Mouse (Mus musculus): ENCODE results near the gene Aaed1.

The Aaed1 gene

DNA sequence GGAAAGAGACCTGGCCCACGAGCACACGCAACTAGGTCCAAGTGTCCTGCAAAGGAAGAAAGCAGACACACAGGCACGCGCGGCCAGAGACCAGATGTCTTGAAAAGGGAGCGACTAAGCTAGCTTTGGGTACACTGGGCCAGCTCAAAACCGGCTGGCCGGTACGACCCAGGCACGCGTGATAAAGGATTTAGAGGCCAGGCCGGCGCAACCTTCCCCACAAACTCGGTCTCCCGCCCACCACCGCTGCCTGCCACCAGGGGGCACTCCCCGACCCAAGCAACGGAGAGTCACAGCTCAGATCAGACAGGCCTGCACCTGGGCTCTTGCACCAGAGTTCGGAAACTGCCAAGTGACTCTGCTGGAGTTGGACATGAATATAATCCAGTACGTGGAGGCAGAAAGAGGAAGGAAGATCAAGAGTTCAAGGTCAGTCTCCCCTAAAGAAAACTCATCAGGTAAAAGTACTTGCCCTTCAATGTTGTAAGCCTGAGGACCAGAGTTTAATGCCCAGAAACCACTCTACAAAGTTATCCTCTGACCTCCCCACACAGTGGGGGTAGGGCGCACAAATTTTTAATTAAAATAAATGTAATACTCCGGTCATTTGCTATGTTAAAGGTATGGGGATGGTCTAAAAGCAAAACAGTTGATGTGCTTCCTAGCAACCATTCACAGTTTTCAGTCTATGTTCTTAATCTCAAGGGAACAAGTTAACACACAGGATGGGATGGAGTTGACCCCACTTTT, 63.6 kb downstream of the Aaed1 start:
- peak; percentile 73 for DNase-seq (ENCODE audit: low spot score)

DNA sequence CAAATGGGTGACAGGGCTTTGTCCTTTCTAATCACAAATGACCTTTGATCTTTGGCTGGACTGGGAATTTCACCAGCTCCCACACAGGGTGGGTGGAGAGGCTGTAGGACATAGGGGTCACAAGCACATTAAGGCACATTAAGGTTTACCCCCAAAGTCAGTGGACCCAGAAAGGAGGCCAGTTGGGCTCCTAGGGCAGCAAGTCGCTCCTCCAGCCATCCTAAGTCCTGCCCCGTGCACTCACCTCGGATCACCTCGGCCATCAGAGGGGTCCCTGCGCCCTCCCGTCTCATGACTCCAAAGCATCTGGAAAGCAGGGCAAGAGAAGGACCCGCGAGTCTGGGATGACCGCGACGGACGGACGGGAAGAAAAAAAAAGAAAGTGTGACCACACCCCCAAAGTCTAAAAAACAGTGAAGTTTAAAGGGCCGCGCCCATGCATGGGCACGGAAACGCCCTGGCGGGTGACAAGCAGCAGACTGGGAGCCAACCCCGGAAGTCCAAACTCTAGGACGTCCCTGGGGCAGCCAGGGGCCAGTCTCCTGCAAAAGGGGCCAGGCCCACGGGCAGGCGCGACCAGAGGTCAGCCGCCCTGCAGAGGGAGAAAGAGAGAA, 64.2 kb downstream of the Aaed1 start:
- peak; percentile 14 for DNase-seq (ENCODE audit: low spot score)

DNA sequence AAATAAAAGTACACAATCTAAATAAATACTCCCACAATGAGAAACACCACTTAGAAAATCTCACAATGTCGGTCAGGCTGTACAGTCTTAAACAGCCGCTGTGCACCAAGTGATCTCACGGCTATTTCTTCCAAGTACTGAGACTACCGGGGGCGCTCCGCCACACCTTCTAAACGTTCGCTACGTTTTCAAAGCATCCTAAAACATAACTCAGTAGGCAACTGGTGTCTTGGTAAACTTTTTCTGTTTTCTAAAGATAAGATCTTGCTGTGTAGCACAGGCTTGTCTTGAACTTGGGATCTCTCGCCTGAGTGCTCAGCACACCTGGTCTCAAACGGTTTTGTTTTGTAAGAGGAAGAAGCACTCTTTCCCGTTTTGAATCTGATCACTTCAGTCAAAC, 66.4 kb downstream of the Aaed1 start:
- DNase-seq (ENCODE audit: low spot score) = no peak

DNA sequence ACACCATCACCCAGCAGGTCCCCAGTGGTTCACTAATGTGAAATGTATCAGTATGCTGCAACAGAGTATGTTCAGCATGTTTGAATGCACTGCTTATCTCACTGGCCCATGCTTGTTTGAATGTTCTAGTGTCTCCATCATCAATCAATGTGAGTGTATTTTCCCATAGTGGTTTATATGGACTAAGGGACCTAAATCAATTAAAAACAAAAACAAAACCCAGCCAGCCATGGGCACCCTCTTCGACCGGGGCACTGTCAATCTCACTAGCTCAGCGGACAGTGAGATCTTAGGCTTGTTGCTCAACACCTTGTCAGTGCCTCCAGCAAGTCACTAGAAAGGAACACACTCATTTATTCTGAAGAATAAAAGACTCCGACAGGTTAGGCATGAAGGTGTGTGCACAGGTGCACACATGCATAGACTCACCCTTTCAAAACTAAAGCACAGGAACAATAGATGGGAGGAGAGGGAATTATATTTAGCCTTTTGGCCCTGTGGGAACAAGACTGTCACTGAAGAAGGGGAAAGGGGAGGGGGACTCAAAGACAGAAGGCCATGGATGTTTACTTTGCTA, 67.7 kb downstream of the Aaed1 start:
- DNase-seq (ENCODE audit: low spot score) = no peak

DNA sequence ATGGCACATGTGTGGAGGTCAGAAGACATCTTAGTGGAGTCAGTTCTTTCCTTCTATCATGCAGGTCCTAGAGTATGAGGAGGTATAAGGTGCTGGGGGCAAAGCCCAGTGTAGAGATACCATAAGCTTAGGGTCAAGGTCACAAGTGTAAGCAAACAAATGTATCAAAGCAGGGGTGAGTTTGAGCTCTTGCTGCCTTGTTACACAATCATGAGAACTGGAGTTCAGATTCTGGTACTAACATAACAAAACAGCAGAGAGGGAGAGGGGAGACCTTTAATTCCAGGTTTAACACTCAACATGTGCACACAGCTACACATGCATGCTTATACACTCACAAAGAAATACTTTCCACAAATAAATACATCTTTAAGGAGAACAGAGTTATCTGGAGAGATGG, 69.8 kb downstream of the Aaed1 start:
- no peak for DNase-seq (ENCODE audit: low spot score)

DNA sequence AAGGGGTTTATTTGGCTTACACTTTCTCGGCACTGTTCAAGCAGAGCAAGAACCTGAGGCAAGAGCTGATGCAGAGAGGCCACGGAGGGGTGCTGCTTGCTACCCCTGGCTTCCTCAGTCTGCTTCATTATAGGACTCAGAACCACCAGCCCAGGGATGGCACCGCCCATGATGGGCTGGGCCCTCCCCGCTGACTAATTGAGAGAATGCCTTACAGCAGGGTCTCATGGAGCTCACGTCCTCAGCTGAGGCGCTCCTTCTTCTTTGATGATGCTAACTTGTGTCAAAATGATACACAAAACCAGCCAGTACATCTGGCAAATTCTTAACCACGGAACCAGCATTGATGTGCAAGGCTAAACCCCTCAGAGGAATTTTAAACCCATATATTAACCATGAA, 71.9 kb downstream of the Aaed1 start:
- DNase-seq (ENCODE audit: low spot score) = no peak

DNA sequence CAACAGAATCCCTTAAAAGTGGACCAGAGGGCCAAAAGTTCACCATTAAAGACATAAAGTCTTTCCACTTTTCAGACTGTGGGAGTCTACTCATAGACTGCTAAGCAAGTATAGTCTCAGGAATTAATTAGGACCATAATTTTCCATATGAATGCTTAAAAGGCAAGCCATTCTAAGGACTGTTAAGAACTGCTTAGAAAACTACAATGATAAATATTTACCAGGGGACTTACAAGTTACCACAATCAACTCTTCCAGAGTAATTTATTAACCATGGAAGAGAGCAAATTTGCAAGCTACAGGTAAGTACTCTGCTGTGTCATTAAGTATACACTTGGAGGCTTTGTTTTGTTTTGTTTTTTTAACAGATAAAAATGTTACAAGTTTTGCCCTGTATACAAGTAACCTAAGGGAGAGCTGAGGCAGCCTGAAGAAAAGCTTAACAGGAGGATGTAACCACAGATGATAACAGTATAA, 74.8 kb downstream of the Aaed1 start:
- DNase-seq (ENCODE audit: low spot score) = no peak

DNA sequence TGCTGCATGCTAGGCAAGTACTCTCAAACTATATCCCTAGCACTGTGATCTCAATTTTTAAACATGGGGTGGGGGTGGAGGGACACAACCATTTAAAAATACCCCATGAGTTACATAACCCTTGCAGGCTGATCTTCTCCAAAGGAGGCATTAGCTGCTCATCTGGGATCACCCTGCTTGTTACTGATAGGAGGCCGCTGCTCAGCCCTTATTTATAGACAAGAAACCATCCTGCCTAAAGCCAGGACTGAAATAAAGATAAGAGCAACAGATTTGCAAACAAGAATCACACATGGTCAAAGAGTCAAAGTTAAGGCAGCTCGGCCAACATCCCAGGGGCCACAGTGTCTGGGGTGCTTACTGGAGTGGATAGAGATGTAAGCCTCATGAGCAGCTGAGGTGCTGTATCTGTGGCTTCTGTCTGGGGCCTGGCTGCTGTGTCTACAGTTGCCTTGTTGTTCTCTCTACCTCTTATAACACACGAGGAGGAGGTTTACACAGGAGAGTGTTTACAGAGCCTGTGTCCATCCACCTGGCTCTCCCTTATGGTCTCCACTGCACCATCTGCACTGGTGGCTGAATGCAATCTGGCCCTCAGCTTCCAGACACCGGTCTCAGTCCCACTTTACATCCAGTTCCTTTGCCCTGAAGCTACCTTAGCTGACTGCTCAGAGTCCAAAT, 75.4 kb downstream of the Aaed1 start:
- DNase-seq (ENCODE audit: low spot score) = no peak

DNA sequence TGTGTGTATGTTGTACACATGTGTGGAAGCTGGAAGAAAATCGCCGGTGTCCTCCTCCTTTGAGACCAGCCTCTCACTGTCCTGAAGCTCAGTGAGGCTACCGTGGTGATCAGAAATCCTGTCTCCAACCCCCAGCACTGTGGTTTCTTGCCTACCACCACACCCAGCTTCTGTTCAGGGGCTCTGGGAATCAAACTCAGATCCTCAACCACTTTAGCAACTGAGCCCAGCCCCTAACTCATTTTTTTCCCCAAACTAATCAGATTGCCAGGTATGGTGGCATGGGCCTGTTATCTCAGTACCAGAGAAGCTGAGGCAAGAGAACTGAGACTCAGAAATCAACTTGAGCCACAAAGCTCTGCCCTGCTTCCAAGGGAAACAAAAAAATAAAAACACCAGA, 76.7 kb downstream of the Aaed1 start:
- DNase-seq (ENCODE audit: low spot score) = no peak

DNA sequence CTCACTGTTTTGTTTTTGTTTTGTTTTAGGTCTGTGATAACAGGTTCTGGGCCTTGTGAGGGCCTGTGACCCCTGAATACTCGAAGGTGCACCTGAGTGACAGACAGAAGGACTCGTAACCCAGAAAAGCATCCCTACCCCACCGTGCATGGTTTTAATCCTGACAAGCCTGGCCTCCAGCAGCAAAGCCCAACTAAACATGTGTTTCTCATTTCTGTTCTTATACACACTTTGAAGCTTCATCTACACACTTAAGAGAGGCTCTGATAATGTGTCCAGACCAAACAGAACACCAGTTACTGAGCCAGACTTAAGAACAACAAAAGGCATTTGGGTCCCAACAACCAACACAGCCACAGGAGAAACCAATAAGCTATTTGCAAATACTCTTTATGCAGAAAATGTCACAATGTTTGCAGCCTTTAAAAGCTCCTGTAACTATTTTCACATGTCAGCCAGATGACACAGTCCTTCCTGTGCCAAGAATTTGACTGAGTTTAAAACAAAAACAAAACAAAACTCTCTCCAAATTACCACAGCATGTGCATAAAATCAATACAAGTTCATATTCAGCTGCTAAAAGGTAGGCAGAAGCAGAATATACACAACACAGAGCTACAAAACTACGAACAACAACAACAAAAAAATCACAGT, 77.3 kb downstream of the Aaed1 start:
- DNase-seq (ENCODE audit: low spot score) = no peak

DNA sequence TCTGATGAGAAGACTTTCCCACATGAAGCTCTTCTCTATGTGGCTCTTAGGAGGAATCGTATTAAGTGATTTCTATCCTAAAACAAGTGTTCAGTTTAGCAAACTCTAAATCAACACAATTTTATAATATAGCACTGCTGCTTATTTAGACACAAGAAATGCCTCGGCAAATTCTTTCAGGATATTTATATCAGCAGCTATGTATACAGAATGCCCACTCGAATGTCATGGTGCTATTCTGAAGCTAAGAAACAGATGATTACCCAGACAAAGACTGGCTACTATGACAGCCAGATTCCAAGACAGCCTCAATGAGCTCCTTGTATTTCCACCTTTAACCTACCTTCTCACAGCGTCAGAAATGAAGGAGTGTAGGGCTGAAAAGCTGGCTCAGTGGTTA, 79.4 kb downstream of the Aaed1 start:
- no peak for DNase-seq (ENCODE audit: low spot score)

DNA sequence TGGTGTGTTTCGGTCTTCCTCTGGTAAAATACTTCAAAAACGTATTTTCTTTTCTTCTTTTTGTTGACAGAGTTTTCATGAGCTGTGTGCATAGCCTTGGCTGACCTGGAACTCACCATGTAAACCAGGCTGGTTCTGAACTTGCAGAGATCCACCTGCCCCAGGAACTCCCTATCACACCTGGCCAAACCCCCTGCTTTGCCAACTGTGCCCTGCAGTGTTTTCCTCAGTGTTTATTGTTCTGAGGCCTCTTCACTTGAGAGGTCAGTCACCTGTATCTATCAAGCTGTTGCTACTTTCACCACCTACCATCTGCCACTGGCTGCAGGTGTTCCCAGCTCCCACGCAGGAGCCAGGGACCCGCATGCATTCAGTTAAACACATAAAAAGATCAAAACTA, 85.8 kb downstream of the Aaed1 start:
- no peak for DNase-seq (ENCODE audit: low spot score)

DNA sequence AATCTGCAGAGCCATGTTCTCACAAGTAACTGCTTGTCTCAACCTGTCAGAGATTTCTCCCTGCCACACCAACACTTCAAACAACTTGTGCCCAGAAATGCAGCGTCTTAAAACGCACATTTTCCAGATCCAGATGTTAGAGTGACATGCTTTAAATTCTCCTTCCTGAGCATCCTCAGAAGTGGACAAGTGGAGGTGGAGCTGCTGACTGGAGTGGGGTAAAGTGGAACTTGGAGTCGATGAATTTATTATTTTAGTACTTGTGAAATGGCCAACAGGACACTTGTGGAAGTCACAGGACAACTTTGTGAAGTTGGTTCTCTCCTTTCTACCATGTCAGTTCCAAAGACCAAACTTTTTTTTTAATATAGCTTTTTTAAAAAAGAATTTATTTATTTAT, 86.8 kb downstream of the Aaed1 start:
- DNase-seq (ENCODE audit: low spot score) = no peak

Measured in urinary bladder, postnatal 10 days (tissue).